Mouse (Mus musculus) kidney, adult 2 months (tissue): ENCODE measurements around the gene Elovl3.

Source experiments
- CTCF ChIP-seq: fragments of 200-500 bp; conservative IDR thresholded peaks from 2 replicates; pipeline ENCODE4 v1.5.1; 2011; ENCODE audit warnings: low read depth, mild to moderate bottlenecking, control low read depth, low read length, moderate library complexity, mixed read lengths; ENCODE audit not compliant: insufficient read depth, insufficient read length
- POLR2A ChIP-seq: fragments of 200-500 bp; IDR thresholded peaks from one replicate; pipeline ENCODE4 v1.6.1; 2011; ENCODE audit warnings: low read depth, low read length, control low read depth

DNA sequence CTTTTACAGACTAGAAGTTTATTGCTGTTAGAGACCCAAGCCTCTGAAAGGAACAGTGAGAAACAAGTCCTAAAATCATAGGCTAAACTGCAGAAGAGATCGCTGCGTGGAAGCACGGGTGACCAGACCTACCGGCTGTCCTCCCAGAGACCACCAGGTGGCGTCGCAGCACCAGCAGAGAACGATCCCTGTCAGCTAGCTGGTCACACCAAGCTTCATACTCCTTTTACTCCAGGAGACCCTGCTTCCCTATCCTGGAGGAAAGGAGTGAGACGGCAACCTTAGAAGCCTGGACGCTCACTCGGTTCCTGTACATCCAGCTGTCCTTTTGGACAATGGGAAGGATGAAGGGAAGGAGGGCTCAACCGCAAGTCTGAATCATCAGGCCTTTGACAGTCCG, 3.6 kb downstream of the Elovl3 start:
- peak; percentile 98 for TF ChIP-seq CTCF
- TF ChIP-seq POLR2A: no peak
